Mouse (Mus musculus): ENCODE measurements around the gene Rnf11.

- TF ChIP-seq POLR2A (IDR thresholded peaks at IDR 0.05; ENCODE audit: low read depth, low read length) = no peak
- no peak for TF ChIP-seq CTCF (IDR thresholded peaks at IDR 0.05; ENCODE audit: borderline replicate concordance, insufficient read depth, low read length)
These were observed 50.3 kb downstream of the Rnf11 start for GRCm38 (mm10) chr4:109434256-109434655.

All from embryonic fibroblast, embryonic 13.5 days (primary cell).